Mouse (Mus musculus) heart, adult 2 months (tissue): ENCODE measurements at regions not wholly inside any gene's neighbourhood (a gene's known extent, or its start where the extent isn't known, plus 50 kb on each side); places are given as distances from the start of the nearest gene placed in this dataset.

Experiments
- DNase-seq, 2 experiments: peaks; one replicate each; pipeline ENCODE4 v3.0.0; 2021
- H3K27ac ChIP-seq: fragments of 200-600 bp; 2 replicates; pipeline ENCODE4 v1.8.1; 2022
- H3K27me3 ChIP-seq: fragments of 200-500 bp; 2 replicates; pipeline ENCODE4 v1.6.1; 2012; ENCODE audit warnings: mild to moderate bottlenecking, low read length, inconsistent platforms, mixed read lengths; ENCODE audit not compliant: control insufficient read depth, insufficient read depth
- H3K36me3 ChIP-seq: fragments of 200-500 bp; 2 replicates; pipeline ENCODE4 v1.6.1; 2012; ENCODE audit warnings: low read length, inconsistent platforms; ENCODE audit not compliant: control insufficient read depth, insufficient read depth
- H3K4me1 ChIP-seq: fragments of 200-500 bp; 2 replicates; pipeline ENCODE4 v1.6.1; 2011; ENCODE audit warnings: low read length; ENCODE audit not compliant: control insufficient read depth, insufficient read depth
- H3K4me3 ChIP-seq: fragments of 200-600 bp; 2 replicates; pipeline ENCODE4 v1.8.1; 2022
- H3K79me2 ChIP-seq: fragments of 200-500 bp; replicated peaks from 2 replicates; pipeline ENCODE4 v1.6.1; 2012; ENCODE audit warnings: mild to moderate bottlenecking, inconsistent platforms, low read length, moderate library complexity, mixed read lengths; ENCODE audit not compliant: control insufficient read depth, insufficient read depth
- H3K9ac ChIP-seq: fragments of 200-500 bp; 2 replicates; pipeline ENCODE4 v1.6.1; 2012; ENCODE audit warnings: low read depth, mild to moderate bottlenecking, control low read depth, inconsistent platforms, low read length, mixed read lengths
- CTCF ChIP-seq: fragments of 200-600 bp; IDR thresholded peaks from 2 replicates; pipeline ENCODE4 v1.8.1; 2022; ENCODE audit warnings: antibody characterized with exemption, mild to moderate bottlenecking, moderate library complexity
- EP300 ChIP-seq: fragments of 200-500 bp; IDR thresholded peaks from 2 replicates; pipeline ENCODE4 v1.6.1; 2011; ENCODE audit warnings: low read depth, low read length, control low read depth; ENCODE audit not compliant: insufficient read depth
- POLR2A ChIP-seq: fragments of 200-500 bp; IDR thresholded peaks from 2 replicates; pipeline ENCODE4 v1.6.1; 2011; ENCODE audit warnings: mild to moderate bottlenecking, low read depth, low read length, control low read depth; ENCODE audit not compliant: insufficient read depth
- WGBS: fragments of 180-500 bp; shearing (Covaris S2); methylation state at CpG from one replicate; pipeline ENCODE4 v1.1.7; 2018; 5-methylcytosine and 5-hydroxymethylcytosine counted together
- intact Hi-C: fragments of 180-260 bp; cut with DNase I; formaldehyde crosslinking; loops from one replicate; pipeline ENCODE4 v1.15.1; 2025

DNA sequence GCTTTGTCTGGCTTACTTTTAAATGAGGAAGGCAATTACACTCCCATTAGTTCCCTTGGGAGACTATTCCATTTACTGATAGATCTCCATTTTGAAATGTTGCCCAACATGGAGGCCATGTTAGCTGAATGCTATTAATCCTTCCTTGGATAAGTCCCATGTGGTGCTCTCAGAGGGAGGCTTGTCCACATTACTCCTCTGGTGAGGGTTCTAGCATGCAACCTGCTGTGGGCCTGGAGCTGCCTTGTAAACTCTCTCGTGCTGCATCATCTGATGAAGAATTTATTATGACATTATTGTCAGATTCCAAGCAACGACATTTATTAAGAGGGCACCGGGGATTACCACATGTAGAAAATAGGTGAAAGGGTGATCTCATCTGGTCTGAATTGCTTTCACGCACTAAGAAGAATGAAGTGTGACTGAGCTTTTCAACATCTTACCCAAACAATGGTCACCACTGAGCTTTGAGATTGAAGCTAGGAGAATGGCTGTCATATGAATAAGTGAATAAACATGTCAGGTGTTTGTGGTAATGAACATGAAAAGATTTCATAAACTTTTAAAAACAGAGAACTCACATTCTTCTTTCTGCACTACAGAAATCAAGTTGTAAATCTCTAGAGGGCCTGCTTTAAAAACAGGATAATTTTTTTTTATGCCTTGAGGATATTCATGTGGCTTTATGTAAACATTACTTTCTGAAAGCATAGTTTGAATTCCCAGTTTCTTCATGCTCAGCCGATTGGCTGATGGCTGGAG lies 495.3 kb downstream of the Ttll7 start:
- no peaks in the 10 kb centered on the region for H3K36me3 ChIP-seq
- H3K4me3 ChIP-seq: no peak overlapping the region
- no peaks in the 10 kb centered on the region for H3K27me3 ChIP-seq
- intact Hi-C loops: no loop called here
- 72% methylated on average over 5 of the region's 5 CpGs for WGBS
- no peaks in the 10 kb centered on the region for H3K79me2 ChIP-seq
- no peak for DNase-seq
- no peak for TF ChIP-seq EP300
- no peak for TF ChIP-seq POLR2A
- no peak for TF ChIP-seq CTCF
- no peak overlapping the region for H3K27ac ChIP-seq
- H3K4me1 ChIP-seq: no peaks in the 10 kb centered on the region
- no peak overlapping the region for H3K9ac ChIP-seq

GRCm38 (mm10) chr3:147387077-147387476 lies 534.9 kb downstream of the Ttll7 start:
- no peak for DNase-seq
- Histone ChIP-seq H3K27me3 (no peaks in the 10 kb centered on the region), H3K4me1 (no peaks in the 10 kb centered on the region), H3K4me3 (no peak overlapping the region), H3K79me2 (no peaks in the 10 kb centered on the region), H3K27ac (no peak overlapping the region), H3K9ac (no peak overlapping the region), H3K36me3 (no peaks in the 10 kb centered on the region)
- intact Hi-C loops: loop anchor here (10.0 kb wide), 1 partner anchor 1798 kb away; no protein-coding TSS in a partner anchor
- 81% methylated on average over 5 of the region's 5 CpGs for WGBS
- TF ChIP-seq EP300 (no peak), CTCF (no peak), POLR2A (no peak)

- Histone ChIP-seq H3K79me2 (no peaks in the 10 kb centered on the region), H3K4me1 (no peaks in the 10 kb centered on the region), H3K9ac (no peak overlapping the region), H3K27me3 (no peaks in the 10 kb centered on the region), H3K36me3 (no peaks in the 10 kb centered on the region), H3K4me3 (no peak overlapping the region), H3K27ac (no peak overlapping the region)
- no peak for DNase-seq
- WGBS: 88% methylated on average over 8 of the region's 8 CpGs
- TF ChIP-seq POLR2A (no peak), EP300 (no peak), CTCF (no peak)
- intact Hi-C loops: no loop called here
Observed at GRCm38 (mm10) chr3:147398298-147398697, 546.1 kb downstream of the Ttll7 start.

GRCm38 (mm10) chr3:147412274-147412673 lies 560.1 kb downstream of the Ttll7 start:
- WGBS: 86% methylated on average over 4 of the region's 4 CpGs
- intact Hi-C loops: no loop called here
- no peaks in the 10 kb centered on the region for H3K4me1 ChIP-seq
- H3K27ac ChIP-seq: no peak overlapping the region
- H3K79me2 ChIP-seq: no peaks in the 10 kb centered on the region
- no peak for TF ChIP-seq POLR2A
- no peak for TF ChIP-seq EP300
- TF ChIP-seq CTCF: no peak
- no peak overlapping the region for H3K4me3 ChIP-seq
- no peak for DNase-seq
- no peaks in the 10 kb centered on the region for H3K36me3 ChIP-seq
- H3K27me3 ChIP-seq: no peaks in the 10 kb centered on the region
- no peak overlapping the region for H3K9ac ChIP-seq

GRCm38 (mm10) chr3:147416926-147417325 lies 564.8 kb downstream of the Ttll7 start:
- H3K27me3 ChIP-seq: no peaks in the 10 kb centered on the region
- 32% methylated on average over 3 of the region's 3 CpGs for WGBS
- no peak for DNase-seq
- no peak overlapping the region for H3K9ac ChIP-seq
- intact Hi-C loops: no loop called here
- H3K36me3 ChIP-seq: no peaks in the 10 kb centered on the region
- TF ChIP-seq POLR2A (no peak), CTCF (no peak)
- H3K79me2 ChIP-seq: no peaks in the 10 kb centered on the region
- no peak overlapping the region for H3K4me3 ChIP-seq
- H3K4me1 ChIP-seq: no peaks in the 10 kb centered on the region
- H3K27ac ChIP-seq: no peak overlapping the region

DNA sequence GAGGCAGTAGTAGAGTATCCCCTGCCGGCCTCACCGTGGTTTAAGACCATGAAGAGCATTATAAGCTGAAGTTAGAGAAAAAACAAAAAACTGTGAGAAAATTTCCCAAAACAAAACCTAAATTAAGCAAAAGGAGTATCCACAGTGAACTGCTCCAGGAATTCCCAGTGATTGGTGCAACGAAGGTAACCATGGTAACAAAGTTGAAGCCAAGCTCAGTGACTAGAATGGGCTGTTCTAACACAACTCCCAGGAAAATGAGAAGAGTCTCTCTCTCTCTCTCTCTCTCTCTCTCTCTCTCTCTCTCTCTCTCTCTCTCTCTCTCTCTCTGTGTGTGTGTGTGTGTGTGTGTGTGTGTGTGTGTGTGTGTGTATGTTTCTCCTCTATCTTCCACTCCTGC lies 567.0 kb downstream of the Ttll7 start:
- DNase-seq: no peak
- Histone ChIP-seq H3K36me3 (no peaks in the 10 kb centered on the region), H3K27me3 (no peaks in the 10 kb centered on the region), H3K27ac (no peak overlapping the region), H3K9ac (no peak overlapping the region), H3K4me1 (no peaks in the 10 kb centered on the region), H3K79me2 (no peaks in the 10 kb centered on the region), H3K4me3 (no peak overlapping the region)
- TF ChIP-seq EP300 (no peak), CTCF (no peak), POLR2A (no peak)
- intact Hi-C loops: no loop called here
- 57% methylated on average over 3 of the region's 3 CpGs for WGBS
